Mouse (Mus musculus) gonadal fat pad, adult 2 months (tissue): ENCODE measurements at regions not wholly inside any gene's neighbourhood (a gene's known extent, or its start where the extent isn't known, plus 50 kb on each side); places are given as distances from the start of the nearest gene placed in this dataset.

Experiments
- DNase-seq: peaks from one replicate; pipeline ENCODE4 v3.0.0-alpha.2; 2012; ENCODE audit warnings: low read depth

DNA sequence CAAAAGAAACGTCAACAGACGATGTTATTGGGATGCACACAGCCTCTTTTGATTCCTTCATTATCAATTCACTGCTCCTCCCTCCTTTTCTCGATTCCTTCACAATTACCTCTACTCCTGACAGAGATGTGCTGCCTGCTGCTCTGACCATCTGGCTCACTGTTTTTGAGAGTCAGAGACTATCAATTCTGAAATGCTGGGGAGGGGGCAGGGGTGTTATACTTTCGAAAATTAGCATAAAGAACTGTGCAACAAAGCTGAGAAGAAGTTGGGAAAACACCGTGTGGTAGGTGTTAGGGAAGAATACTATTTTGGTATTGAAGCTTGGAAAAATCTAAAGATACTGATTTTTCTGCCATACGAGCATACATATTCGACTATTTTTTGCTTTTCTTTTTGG is 96.4 kb downstream of the Nedd1 start:
- DNase-seq = no peak

DNA sequence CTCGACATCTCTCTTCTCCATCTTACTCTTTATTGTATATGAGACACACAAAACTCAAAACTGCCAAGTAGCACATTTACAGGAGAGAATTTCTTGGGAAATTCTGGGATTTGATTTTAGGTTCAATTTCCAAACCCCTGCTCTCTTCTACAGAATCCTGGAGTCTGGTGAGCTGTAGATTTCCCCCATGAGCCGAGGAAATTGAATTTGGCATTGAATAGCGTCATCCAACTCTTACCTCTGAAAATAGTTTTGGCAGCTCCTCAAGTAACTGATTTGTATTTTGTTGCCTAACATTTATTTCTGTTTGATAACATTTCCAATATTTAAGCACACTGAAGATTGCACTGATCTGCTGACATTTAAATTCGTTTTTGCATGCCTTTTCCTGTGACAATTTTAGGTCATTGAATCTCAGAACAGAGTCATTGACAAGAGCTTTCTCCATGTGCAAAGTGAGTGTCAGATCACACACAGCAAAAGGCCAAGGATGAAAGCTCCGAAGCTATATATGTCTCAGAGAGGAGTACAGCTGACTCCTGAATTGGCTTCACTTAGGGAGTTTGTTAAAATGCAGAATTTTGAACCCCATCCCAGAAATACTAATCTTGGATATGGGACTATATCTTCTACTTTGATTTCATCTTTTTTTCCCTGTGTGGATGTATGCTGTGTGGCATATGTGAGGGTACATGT is 106.4 kb downstream of the Nedd1 start:
- no peak for DNase-seq

DNA sequence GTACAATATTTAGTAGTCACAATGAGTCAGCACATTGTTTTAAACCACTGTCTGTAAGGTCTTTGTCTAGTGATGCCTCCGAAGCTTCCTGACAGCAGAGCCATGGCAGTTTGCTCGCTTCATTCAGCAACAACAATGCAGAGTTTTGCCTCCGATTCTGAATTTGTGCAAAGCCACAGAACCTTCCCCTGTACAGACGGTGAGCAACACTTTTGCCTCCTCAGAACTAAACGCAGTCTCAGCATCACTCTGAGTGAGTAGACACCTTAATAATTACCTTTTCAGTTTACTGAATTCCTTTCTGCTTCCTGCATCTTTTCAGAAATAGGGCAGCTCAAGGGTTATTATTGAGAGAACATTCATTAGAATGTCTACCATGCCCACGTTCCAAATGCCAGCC is 107.9 kb downstream of the Nedd1 start:
- no peak for DNase-seq

DNA sequence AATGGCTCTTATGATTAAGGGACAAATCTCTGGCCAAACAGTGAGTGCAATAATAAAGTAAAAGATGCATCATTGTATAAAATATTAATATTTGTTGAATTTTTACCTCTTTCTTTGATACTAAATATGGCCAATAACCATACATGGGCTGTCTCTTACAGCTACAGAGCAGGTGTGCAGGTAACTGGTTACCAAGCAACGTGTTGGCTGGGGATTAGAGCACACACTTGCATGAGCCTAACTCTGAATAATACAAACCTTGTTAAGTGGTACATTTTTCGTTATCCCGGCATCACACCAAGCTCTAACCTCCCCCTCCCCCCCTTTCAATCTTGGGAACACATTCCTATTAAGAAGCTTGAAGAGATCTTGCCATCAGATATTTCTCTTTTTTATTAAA is 111.2 kb downstream of the Nedd1 start:
- no peak for DNase-seq

DNA sequence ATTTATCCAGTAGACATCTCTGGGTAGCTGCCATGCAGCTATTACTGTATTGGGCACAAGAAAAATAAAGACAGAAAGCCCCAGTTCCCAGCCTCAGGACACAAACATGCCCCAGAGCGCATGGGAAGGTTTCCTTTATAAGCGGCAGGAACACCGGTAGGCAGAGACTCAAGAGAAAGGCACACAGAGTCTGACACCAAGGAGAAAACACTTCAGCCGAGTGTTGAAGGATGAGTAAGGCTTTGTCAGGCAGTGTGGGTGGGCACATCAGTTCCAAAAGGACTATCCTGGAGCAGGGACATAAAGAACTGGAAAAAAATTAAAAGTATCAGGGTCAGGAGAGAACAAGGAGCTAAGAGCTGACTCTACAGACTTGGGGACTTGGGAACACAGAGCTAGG is 115.5 kb downstream of the Nedd1 start:
- no peak for DNase-seq

DNA sequence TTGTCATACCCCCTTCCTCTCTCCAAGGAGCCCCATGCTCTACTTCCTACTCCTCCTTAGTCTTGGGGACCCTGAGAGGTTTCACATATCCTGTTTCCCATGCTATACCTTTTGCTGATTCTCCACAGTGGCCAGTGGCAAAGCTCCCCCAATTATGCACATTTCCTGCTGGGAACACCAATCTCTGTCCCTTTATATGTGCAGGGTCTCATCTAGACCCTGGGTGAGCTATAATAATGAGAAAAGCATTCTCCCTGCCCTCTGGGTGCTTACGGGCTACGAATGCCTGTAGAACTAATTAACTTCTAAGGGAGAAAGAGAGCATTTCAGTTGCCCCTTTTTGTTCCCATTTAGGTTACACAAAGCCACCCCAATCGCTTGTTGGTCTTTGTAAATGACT is 116.6 kb downstream of the Nedd1 start:
- no peak for DNase-seq

DNA sequence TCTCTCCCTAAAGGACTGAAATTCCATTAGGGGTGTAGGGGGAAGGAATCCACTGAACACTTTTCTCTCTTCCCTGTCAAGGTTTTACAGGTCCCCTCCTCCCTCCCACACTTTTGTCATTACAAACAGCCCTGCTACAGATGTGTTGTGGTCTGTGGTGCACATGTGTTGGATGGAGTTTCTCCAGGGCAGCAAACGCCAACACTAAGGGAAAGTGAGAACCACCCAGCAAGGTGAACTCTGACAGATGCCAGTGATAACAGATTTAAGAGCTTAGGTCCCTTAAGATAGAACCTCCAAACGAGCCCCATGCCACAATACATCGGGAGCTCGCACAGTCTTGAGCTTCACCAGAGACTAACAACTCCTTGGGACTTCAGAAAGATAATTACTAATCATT is 122.1 kb downstream of the Nedd1 start:
- DNase-seq = no peak

DNA sequence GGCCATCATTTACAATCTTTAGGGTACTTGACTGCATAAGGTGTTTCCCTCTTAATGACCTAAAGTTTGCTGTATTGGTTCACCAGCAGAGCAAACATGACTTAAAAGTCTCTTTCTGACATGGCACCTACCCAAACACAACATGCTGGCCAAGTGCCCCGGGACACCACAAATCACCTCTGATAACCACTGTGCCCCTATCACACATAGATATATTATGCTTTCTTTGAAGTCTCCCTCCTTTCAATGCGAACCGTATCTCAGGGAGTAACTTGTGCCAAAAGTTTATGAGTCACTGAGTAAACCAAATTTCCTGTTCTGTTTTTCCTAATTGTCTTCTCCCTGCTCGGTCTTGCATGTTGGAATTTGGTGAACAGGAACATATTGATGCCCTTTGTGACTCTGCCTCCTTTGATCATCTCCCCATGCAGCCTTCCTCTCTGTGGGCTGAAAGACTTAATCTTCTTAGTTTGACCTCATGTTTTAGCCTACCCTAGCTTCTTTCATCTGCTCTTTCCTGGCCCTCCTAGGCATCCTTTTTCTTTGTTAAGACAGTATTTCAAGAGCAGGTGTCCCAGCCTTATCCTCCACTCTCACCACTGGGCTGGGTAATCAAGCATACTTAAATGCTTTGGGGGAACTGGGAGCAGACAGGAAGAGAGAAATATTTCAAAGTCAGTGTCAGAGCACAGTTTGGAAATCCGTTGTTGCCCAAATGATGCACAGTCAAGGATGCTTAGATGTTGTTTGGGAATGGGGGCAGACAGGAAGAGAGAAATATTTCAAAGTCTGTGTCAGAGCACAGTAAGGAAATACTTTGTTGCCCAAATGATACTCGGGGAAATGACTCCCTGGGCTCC is 126.5 kb downstream of the Nedd1 start:
- DNase-seq = no peak

DNA sequence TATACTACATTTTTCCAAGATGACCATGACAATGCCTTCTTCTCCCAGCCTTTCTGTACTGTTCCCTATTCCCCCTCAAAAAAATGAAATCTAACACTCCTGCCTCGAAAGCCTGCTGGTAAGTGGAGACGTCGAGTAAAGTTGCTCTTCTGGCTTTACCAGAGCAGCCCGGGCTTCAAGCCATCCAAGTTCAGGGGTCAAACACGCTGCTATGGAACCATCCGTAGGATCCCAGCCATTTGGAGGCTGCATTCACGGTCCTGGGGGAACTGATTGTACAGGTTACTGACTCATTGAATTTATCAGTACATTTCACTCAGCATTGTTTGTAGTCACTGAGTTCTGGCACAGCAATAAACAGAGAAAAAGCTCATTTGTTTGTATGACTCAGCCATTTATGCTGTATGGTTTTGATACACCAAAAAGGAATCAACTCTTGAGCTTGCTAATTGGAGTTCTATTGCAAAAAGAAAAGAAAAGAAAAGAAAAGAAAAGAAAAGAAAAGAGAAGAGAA is 128.2 kb downstream of the Nedd1 start:
- DNase-seq = no peak

DNA sequence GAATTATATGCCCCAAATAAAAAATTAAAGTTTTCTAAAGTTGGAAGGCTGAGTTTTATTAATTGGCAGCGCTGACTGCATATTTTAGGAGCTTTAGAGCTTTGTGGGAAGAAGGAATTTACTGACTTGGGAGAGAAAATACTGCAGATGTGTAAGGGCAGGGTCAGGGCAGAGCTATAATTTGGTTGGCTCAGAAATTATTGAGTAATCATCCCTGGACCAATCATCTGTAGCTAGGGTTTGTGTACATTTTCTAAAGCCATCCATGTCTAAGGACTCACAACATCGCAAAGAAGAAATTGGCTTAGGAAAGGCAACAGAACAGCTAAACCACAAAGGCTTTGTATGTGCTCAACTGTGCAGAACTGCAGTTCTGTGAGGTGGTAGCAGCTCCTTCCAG is 143.3 kb downstream of the Nedd1 start:
- DNase-seq = no peak

DNA sequence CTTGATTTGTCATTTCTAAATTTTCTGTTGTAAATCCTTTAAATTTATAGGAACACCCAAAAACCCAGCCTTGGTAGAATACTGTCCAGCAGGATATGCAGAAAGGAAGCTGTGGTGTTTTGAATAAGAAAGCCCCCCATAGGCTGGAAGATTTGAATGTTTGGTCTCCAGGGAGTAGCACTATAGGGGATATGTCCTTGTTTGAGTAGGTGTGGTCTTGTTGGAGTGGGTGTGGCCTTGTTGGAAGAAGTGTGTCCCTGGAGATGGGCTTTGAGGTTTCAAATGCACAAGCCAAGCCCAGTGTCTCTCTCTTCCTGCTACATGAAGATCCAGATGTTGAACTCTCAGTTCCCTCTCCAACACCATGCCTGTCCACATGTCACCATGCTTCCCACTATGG is 151.7 kb downstream of the Nedd1 start:
- no peak for DNase-seq

DNA sequence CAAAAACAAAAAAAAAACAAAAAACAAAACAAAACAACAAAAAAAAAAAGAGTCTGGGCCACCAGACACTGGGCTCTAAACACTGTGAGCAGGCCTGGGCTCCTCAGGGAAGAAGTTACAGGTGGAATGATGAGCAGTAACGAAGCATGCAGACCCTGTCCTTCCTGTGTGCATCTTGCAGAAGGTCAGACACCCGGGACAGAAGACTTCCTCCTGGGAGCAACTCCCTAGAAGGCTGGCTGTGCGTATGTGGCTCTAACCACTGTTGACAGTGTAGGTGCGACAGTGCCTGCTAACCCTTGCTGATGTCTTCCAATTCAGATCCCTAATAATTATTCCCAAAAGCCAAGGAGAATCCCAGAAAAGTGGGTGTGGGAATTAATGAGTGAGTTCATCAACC is 164.8 kb downstream of the Nedd1 start:
- no peak for DNase-seq

DNA sequence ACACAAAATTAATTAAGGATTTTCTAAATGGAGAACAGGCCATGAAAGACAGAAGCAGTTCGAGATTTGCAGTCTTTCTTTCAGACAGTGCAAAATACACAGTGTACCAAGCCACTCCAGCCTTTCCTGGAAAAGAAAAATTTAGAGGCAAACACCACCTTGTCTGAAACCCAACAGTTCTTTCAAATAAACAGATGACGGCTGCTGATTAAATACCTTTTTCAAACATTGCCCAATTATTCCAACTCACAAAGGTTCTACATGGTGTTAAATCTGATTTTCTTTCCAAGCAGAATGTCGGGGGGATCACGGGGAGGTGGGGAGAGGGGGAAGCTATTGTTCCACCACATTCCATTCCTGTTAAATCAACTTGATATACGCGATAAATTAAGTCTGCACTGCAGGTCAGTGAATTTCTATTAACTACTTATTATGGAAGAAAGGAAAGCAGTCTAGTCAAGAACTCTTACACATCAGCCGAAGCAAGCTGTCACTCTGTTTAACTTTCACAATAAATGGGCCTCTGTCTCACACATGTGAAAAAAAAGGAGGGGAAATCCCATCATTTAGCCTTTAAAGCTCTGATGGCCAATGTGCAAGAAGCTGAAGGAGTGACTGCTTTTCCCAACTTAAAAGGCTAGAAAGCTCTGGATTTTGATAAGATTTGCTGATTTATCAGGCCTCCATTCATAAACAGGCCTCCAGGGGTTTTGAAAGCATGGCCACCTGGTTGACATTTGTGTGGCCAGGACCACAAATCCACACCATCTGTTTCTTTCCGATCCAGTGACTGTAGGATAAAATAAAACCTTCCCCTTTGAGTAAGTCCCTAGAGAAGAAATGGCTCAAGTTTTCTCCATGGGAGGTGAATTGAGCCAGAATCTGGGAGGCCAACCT is 165.4 kb downstream of the Nedd1 start:
- DNase-seq = no peak

DNA sequence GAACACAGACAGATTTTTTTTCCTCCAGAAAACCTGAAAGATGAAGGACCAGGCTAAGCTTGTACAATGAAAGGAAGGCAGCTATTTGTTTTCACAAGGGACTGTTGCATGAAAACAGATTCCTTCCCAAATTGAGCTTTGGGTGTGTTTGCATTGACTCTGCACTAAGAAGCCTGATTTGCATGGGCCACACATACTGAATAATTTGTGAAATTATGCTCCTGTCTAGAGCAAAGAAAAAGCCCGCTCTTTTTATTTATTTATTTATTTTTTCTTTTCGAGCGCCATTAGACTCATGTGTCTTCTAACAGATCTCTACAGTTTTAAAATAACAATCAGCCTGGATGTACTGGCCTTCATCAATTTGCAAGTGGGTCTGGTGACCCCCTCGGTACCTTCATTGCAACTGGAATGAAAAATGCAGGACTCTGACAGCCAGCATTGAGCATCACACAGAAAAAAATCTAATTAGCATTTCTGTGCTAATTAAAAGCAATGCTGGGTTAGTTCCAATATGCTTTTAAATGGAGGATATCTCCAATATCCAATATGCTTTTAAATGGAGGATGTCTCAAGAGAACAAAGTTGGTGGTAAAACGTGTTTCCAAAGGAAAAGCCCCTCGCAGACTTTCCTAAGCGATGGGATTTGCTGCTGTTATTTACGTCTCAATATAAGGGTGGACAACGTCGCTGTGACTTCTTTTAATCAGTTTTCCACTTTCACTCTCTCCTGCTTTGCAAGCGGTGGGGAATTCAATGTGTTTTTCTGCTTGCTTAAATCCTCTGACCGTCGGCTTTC is 166.3 kb downstream of the Nedd1 start:
- DNase-seq = no peak

DNA sequence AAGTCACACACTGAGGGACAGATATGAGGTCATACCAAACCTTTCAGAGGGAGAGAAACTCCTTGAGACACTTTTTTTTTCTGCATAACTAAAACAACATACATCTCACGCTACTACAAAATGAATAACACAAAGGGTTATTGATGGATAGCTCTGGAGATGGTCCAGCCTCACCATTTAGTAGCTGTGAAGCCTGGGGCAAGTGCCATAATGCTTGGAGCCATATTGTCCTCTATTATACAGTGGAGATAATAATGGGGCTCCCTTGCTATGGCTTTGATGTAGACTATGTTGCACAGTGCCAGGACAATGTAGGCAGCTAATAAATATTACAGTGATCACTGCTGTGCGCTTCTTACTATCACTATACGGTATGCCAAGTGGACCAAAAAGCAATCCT is 168.3 kb downstream of the Nedd1 start:
- no peak for DNase-seq

DNA sequence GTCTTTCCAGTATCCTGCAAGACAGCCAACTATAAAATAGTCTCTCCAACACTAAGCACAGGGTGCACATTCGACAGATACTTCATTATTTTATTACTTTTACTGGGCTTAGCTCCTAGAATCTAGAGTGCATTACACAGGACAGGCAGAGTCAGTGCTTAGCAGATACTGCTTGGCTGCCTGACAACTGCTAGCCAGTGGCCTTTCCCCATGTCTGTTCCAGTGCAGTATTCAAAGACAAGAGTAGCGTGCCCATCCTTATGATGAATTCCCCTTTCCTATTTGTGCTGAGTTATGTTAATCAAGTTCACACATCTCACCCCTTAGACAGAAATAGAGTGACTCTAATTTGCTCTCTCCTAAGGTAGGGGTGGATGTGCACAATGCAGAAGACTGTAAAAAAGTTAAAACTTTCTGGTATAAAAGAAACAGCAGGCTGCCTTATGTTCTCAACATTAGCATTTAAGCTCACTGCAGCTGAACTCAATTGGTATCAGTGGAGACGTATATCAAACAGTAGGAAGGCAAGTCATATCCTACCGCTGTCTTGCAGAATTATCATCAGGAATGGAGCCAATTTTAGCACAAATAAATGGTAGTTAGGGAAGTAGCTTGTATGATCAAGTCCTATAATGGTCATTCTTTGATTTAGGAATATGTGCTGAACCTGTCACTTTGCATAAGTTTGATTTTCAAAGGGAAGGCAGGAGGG is 173.2 kb downstream of the Nedd1 start:
- no peak for DNase-seq

DNA sequence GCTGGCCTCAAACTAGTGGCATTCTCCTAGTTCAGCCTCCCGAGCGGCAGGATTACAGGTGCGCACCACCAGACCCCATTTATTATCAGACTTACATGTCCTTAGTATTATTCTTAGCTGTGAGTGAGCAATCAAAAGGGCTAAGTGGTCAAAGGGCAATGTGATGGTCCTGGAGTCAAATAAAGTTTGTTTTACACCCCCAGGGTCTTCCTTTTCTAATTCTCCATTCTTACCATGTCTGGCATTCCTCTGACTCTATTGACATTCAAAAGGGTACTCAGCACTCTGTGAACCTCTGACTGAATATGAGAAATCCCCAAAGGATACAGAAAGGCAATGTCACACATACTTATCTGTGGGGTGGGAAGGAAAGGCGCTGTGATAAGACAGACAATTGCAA is 183.8 kb downstream of the Nedd1 start:
- no peak for DNase-seq

DNA sequence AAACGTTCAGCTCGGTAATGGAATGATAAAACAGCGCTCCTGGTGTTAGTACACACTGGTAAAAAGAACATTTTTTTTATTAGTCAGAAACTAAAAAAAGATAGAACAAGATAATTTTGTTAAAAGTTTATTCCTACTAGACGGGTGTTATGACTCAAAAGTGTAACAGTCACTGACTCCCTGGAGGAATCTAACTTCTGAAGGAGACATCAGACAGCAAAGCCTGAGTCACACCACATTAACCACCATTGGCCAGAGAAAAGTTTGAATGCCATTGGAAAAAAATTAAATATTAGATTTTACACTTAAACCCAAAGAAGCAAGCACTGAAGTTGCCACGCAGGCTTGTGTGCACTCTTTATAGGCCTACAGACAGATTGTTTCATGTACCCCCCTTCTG is 205.3 kb downstream of the Nedd1 start:
- no peak for DNase-seq

DNA sequence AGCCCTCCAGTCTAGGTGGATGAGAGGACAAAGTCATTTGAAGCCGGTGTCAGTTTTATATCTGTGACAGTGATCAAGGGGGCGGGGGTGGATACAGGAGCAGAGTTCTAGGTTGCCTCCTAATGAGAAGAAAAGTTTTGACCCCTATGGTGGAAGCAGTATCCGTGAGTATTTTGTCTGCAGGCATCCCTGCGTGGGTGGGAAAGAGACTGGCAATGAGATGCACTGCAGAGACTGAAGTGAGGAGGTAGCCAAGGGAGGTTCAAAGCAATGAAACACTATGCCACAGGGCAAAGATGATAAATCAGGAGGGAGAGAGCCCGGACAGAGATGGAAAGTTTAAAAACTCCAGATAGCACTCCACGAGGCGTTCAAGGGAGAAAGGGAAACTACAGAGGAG is 210.5 kb downstream of the Nedd1 start:
- DNase-seq = no peak

DNA sequence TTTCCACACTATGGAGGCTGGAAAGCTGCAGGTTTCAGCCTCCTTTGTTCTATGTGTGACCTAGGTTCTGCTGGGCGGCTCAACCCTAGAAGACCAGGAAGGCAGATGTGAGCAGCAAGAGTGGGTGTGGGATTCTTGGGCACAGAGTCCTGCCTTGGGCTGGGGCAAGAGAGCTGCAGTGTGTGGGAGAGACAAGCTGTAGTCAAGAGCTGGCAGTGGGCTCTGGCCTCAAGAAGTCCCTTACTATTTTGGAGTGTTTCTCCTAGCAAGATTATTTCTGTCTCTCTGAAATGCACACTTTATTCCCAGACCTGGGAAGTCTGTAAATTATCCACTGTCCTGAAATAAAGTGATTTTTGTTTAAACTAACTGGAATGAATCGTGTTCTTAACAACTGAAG is 211.5 kb downstream of the Nedd1 start:
- DNase-seq = no peak

DNA sequence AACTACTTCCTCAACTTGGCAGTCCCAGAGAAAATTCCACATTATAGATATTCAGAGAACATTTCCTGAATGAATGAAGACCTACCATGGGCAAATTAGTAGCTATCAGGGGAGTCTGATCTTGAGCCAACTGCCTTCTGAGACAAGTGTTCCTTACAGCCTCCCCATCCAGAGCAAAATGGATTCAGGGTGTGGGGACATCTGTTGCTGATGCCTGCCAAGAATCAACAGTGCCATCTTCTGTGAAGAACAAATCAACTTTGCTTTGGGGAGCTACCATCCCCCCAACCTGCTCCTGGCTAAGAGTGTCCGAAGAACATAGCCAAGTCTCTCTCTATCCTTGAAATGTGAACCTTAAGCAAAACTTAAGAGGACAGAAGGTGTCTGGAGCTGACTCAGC is 217.9 kb downstream of the Nedd1 start:
- DNase-seq = no peak
